Mouse (Mus musculus): Measurements from ENCODE around the gene Edem1. TPM values are rescaled to one million over a fixed set of nuclear protein-coding genes. Genes with fewer than 3 reads are reported as not detected.

Edem1 gene
- 241 and 286 TPM in 2 replicates for polyA plus RNA-seq (2012; rRNA removed)

DNA sequence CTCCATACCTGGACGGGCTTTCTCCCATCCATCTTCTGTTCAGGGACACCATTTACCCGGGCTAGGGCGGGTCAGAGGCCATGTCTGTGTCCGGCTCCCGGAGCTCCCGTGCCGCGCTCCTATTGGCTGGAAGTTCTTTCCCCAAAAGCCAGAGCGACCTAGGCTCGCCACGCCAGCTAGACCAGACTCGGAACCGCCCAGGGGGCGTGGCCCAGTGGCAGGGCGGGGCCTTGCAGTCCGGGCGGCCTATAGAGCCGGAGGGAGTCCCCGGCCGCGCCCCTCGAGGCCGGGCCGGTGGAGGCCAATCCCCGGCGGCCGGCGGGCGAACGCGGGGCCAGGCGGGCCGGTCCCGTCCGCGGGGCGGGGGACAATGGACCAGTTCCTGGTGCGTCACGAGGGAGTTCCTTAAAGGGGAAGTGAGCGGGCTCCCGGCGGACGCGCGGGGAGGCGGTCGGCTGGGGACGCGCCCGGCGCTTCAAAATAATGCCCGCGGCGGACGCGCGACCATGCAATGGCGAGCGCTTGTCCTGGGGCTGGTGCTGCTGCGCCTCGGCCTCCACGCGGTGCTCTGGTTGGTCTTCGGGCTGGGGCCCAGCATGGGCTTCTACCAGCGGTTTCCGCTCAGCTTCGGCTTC, at the start of gene Edem1:
Edem1 (plus strand) TSS at position 408 of the 635 bp plus-strand sequence.
- WGBS = under 1% methylated on average over 67 of the region's 67 CpGs
- Histone ChIP-seq H3K4me3 (ENCODE audit: control insufficient read depth, insufficient read depth, low read length) (peak within 1 kb of the TSS; percentile 91), H3K27me3 (ENCODE audit: control insufficient read depth, insufficient read depth, low read length) (no peaks in the 10 kb centered on the region), H3K36me3 (ENCODE audit: control insufficient read depth, insufficient read depth, low read length) (peaks cover 17% of the 10 kb centered on the region), H3K27ac (ENCODE audit: control insufficient read depth, insufficient read depth, low read length) (peak within 1 kb of the TSS; percentile 90), H3K4me1 (replicated peaks; ENCODE audit: control insufficient read depth, insufficient read depth, low read length) (peaks cover 15% of the 10 kb centered on the region)
- TF ChIP-seq CTCF (IDR thresholded peaks at IDR 0.05; ENCODE audit: borderline replicate concordance, control insufficient read depth, extremely low read depth, insufficient read depth, low read length, poor library complexity) = 0 out of 2 replicates have a peak, but pooled peaks have one; percentile 29
- peak; percentile 93 for TF ChIP-seq POLR2A (IDR thresholded peaks at IDR 0.05; ENCODE audit: control insufficient read depth, extremely low read depth, insufficient read depth, low read length, poor library complexity)
- peak; percentile 98 for DNase-seq

DNA sequence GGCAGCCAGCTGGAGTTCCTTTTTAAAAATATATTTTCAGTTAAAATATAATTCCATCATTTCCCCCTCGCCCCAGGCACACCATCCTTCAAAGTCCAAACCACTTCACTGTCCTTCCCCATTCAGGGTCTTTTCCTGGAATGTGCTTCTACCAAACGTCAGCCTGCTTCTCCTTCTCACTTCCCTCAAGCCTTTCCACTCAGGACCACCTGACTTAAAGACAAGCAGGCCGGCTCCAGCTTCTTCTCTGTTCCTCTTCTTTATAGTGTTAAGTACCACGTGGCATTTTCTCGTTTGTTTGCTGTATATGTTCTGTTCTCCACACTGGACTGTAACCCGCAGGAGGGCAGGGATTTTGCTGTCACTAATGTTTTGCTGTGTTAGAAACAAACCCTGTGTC, 46.6 kb upstream of the Edem1 start:
- no peak overlapping the region for H3K4me3 ChIP-seq (ENCODE audit: control insufficient read depth, insufficient read depth, low read length)
- H3K4me1 ChIP-seq (replicated peaks; ENCODE audit: control insufficient read depth, insufficient read depth, low read length) = peaks cover 8% of the 10 kb centered on the region
- 39% methylated on average over 6 of the region's 6 CpGs for WGBS
- no peak overlapping the region for H3K27ac ChIP-seq (ENCODE audit: control insufficient read depth, insufficient read depth, low read length)
- no peaks in the 10 kb centered on the region for H3K27me3 ChIP-seq (ENCODE audit: control insufficient read depth, insufficient read depth, low read length)
- no peak for DNase-seq
- TF ChIP-seq CTCF (IDR thresholded peaks at IDR 0.05; ENCODE audit: borderline replicate concordance, control insufficient read depth, extremely low read depth, insufficient read depth, low read length, poor library complexity) (no peak), POLR2A (IDR thresholded peaks at IDR 0.05; ENCODE audit: control insufficient read depth, extremely low read depth, insufficient read depth, low read length, poor library complexity) (no peak)
- no peaks in the 10 kb centered on the region for H3K36me3 ChIP-seq (ENCODE audit: control insufficient read depth, insufficient read depth, low read length)

DNA sequence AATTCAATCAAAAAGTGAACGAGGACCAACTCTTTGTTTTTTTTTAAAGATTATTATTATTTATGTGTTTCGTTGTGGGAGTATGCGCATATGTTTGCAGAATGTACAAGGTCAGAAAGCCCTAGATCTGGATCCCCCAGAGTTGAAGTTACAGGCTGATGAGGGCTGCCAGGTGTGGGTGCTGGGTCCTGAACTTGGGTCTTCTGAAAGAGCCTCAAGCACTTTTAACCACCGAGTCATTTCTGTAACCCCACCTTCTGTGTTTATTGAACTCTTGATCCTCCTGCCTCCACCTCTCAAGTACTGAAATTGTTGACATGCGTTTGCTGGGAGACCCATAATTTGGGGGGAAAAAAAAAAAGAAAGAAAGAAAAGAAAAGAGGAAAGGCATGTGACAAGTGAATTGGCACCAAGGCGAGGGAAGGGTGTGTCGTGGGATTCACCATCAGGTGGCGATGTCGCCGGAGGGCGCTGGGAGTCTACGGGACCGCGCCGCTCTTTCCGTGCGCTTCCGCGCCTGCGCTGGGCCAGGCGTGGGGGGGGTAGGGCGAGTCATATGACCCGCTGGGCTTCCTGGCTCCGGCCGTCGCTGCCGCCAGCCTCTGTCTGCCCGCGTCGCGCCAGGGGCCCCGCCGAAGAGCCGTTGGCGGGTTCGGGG, 45.8 kb upstream of the Edem1 start, which contains the start of gene Arl8b:
Arl8b (plus strand) TSS at position 574 of the 658 bp plus-strand sequence.
- TF ChIP-seq POLR2A (IDR thresholded peaks at IDR 0.05; ENCODE audit: control insufficient read depth, extremely low read depth, insufficient read depth, low read length, poor library complexity) (peak; percentile 56; the same call in 1 of the 2 replicates), CTCF (IDR thresholded peaks at IDR 0.05; ENCODE audit: borderline replicate concordance, control insufficient read depth, extremely low read depth, insufficient read depth, low read length, poor library complexity) (peak; percentile 90)
- Histone ChIP-seq H3K27me3 (ENCODE audit: control insufficient read depth, insufficient read depth, low read length) (no peaks in the 10 kb centered on the region), H3K4me1 (replicated peaks; ENCODE audit: control insufficient read depth, insufficient read depth, low read length) (peaks cover 8% of the 10 kb centered on the region), H3K27ac (ENCODE audit: control insufficient read depth, insufficient read depth, low read length) (no peak within 1 kb of the TSS), H3K36me3 (ENCODE audit: control insufficient read depth, insufficient read depth, low read length) (no peaks in the 10 kb centered on the region), H3K4me3 (ENCODE audit: control insufficient read depth, insufficient read depth, low read length) (peak within 1 kb of the TSS; percentile 97)
- DNase-seq = peak; percentile 97
- 11% methylated on average over 36 of the region's 36 CpGs for WGBS

DNA sequence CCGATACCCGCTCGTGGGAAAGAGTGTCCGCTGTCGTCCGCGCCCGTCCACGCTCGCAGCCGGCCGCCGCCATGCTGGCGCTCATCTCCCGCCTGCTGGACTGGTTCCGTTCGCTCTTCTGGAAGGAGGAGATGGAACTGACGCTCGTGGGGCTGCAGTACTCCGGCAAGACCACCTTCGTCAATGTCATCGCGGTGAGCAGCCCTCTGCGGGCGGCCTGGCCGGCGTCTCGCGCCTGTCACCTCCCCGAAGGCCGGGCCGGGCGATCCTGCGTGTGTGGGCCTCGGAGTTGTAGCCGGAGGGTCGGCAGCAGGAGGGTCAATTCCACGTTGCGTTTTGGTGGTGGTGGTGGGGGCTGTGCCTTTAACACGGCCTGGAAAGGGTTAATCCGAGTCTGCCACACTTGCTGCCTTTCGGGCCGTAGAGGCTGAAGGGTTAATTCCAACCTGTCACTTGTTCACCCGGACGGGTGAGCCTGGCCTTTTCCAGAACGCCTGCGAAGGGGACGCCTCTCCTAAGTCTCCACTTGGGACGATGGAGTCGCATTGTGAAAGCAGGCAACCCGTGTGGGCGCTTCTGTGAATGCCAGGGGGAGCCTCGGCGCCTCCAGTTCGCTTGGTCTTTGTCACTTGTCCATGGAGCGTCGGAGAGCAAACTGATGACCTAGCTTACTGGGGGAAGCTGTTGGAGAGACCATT, 45.1 kb upstream of the Edem1 start:
- Histone ChIP-seq H3K36me3 (ENCODE audit: control insufficient read depth, insufficient read depth, low read length) (no peaks in the 10 kb centered on the region), H3K4me1 (replicated peaks; ENCODE audit: control insufficient read depth, insufficient read depth, low read length) (peaks cover 8% of the 10 kb centered on the region), H3K27me3 (ENCODE audit: control insufficient read depth, insufficient read depth, low read length) (no peaks in the 10 kb centered on the region), H3K4me3 (ENCODE audit: control insufficient read depth, insufficient read depth, low read length) (peak overlapping the region; percentile 97), H3K27ac (ENCODE audit: control insufficient read depth, insufficient read depth, low read length) (no peak overlapping the region)
- DNase-seq = peak; percentile 31
- TF ChIP-seq POLR2A (IDR thresholded peaks at IDR 0.05; ENCODE audit: control insufficient read depth, extremely low read depth, insufficient read depth, low read length, poor library complexity) (no peak), CTCF (IDR thresholded peaks at IDR 0.05; ENCODE audit: borderline replicate concordance, control insufficient read depth, extremely low read depth, insufficient read depth, low read length, poor library complexity) (no peak)
- under 1% methylated on average over 57 of the region's 57 CpGs for WGBS

DNA sequence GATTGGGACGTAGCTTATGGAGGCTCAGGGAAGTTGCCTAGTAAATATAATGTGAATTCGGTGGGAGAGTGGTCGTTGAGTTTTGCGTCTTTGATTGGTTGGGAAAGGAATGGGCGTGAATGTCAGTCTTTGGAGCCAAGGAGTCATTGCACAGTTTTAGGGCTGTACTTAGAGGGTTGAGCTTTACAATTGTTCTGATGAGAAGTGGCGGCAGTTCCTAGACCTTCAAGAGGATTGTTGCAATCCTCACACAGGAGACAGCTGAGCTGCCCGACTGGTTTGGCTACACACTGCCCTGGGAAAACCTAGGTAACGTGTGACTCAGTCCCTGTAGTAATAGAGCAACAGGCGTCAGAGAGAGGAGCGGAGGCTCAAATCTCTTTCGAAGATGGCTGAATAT, 44.4 kb upstream of the Edem1 start:
- no peak for DNase-seq
- Histone ChIP-seq H3K4me3 (ENCODE audit: control insufficient read depth, insufficient read depth, low read length) (peak overlapping the region; percentile 30; the same call in 1 of the 2 replicates), H3K36me3 (ENCODE audit: control insufficient read depth, insufficient read depth, low read length) (no peaks in the 10 kb centered on the region), H3K4me1 (replicated peaks; ENCODE audit: control insufficient read depth, insufficient read depth, low read length) (peaks cover 8% of the 10 kb centered on the region), H3K27ac (ENCODE audit: control insufficient read depth, insufficient read depth, low read length) (no peak overlapping the region), H3K27me3 (ENCODE audit: control insufficient read depth, insufficient read depth, low read length) (no peaks in the 10 kb centered on the region)
- no peak for TF ChIP-seq POLR2A (IDR thresholded peaks at IDR 0.05; ENCODE audit: control insufficient read depth, extremely low read depth, insufficient read depth, low read length, poor library complexity)
- no peak for TF ChIP-seq CTCF (IDR thresholded peaks at IDR 0.05; ENCODE audit: borderline replicate concordance, control insufficient read depth, extremely low read depth, insufficient read depth, low read length, poor library complexity)
- WGBS = 18% methylated on average over 11 of the region's 11 CpGs

DNA sequence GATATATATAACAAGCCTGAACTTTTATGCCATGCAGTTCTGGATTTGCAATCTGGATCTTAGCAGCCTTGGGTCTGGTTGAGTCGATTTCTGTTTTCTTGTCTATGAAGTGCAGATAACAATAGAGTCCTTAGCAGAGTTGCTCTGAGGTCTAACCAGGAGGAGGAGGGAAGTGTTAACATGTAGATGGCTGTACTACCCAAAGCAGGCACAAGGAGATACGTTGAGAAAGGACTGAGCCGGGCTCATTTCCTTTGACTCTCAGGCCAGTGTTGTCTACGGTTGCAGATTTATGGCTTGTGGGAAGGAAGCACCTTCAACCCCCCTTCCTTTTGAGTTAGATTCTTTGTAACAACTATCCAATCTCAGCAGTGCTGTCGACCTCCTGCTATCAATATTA, 43.6 kb upstream of the Edem1 start:
- H3K36me3 ChIP-seq (ENCODE audit: control insufficient read depth, insufficient read depth, low read length) = no peaks in the 10 kb centered on the region
- no peaks in the 10 kb centered on the region for H3K27me3 ChIP-seq (ENCODE audit: control insufficient read depth, insufficient read depth, low read length)
- no peak for DNase-seq
- TF ChIP-seq CTCF (IDR thresholded peaks at IDR 0.05; ENCODE audit: borderline replicate concordance, control insufficient read depth, extremely low read depth, insufficient read depth, low read length, poor library complexity) (no peak), POLR2A (IDR thresholded peaks at IDR 0.05; ENCODE audit: control insufficient read depth, extremely low read depth, insufficient read depth, low read length, poor library complexity) (no peak)
- peaks cover 8% of the 10 kb centered on the region for H3K4me1 ChIP-seq (replicated peaks; ENCODE audit: control insufficient read depth, insufficient read depth, low read length)
- no peak overlapping the region for H3K27ac ChIP-seq (ENCODE audit: control insufficient read depth, insufficient read depth, low read length)
- 3% methylated on average over 5 of the region's 5 CpGs for WGBS
- H3K4me3 ChIP-seq (ENCODE audit: control insufficient read depth, insufficient read depth, low read length) = no peak overlapping the region

All from thymus, adult 2 months (tissue).